Mouse (Mus musculus) gastrocnemius, postnatal 25 days (tissue): Measurements from ENCODE around the gene Ndel1. TPM values are rescaled to one million over a fixed set of nuclear protein-coding genes. Genes with fewer than 3 reads are reported as not detected.

Experiments used
- DNase-seq: peaks from one replicate; pipeline ENCODE4 v3.0.0; 2022
- total RNA-seq, 2 experiments: library from RNA; stranded (reverse); gene quantifications; 1 replicate in 1 of 2; 2 replicates in 1 of 2; pipeline ENCODE4 v1.2.3; 2021

Ndel1 gene
- total RNA-seq, 2 experiments from 2014 or later, result 69.4 to 71.0 TPM

DNA sequence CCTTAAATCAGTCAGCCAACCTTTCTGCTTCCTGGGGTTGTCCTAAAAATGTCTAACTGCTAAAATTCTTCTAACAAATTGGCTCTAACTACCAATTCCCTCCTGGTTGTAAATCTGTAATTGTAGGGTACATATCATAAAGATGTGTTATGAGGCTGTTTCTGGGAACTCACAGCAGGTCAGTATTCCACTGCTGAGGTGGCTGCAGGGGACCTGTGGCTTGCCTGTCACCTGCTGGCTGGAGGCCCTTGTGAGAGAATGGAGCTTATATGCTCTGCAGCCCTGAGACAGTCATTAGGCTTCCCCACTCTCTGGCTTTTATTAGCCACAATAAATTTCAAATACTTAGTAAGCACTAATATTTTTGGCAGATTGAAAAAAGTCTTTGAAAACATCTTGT is 92.8 kb downstream of the Ndel1 start:
- DNase-seq, result no peak

DNA sequence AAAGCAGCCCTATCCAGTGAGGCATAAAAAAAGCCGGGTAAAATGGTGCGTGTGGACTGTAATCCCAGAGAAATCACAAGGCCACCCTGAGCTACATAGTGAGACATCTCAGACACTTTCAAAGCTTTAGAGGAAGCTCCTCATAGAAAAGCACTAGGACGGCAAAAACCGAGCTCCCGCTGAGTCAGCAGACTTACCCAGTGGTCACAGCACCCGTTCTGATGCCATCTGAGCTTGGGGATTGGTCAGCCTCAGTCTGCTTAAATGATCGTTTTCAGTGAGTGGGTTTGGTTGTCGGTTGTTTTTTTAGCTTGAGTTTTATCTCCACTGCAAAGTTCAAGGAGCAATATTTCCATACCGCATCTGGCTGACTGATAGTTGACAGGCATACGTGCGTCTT is 93.7 kb downstream of the Ndel1 start:
- no peak for DNase-seq

DNA sequence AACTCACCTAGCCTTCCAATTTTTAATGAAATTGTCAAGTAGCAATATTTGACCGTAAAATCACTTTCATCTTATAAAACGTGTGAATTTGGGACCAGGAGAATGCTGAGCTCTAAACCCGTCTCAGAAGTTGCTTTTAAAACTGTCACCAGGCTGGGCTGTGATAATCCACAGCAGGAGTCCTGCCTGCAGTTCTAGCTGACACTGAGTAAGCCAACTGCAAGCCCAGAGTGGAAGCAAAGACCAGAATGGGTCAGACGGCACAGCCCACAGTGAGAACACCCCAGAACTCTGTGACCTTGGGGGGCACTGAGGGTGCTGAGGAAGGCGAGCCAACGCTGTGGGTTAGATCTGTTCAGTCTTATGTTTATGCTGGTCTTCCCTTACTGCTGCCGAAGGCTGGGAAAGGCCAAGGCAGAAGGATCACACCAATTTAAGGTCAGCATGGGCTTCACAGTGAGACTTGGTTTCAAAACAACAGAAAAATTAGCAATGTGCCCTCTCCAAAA is 95.5 kb downstream of the Ndel1 start:
- no peak for DNase-seq

Other genes starting within 250 kb of the Ndel1 start
- gene Myh10, start 180.3 kb downstream of the Ndel1 start, total RNA-seq, result 10 to 100 TPM; 18.7 to 20.5 TPM
- not detected for gene Rnf222, start 16.7 kb upstream of the Ndel1 start, total RNA-seq
- gene Rpl26, start 29.7 kb upstream of the Ndel1 start, total RNA-seq, result 100 to 1,000 TPM; 573 to 637 TPM
- not detected for gene Odf4, start 55.2 kb upstream of the Ndel1 start, total RNA-seq
- 1 to 10 TPM; 8.4 to 9.6 TPM for gene Arhgef15, start 85.6 kb upstream of the Ndel1 start, total RNA-seq
- gene Slc25a35, start 96.3 kb upstream of the Ndel1 start, total RNA-seq, result 1 to 10 TPM; 3.8 to 4.6 TPM
- 10 to 100 TPM; 59.6 to 60.4 TPM for gene Rangrf, start 103.3 kb upstream of the Ndel1 start, total RNA-seq
- 1 to 10 TPM; 6.7 to 7.0 TPM for gene Pfas, start 136.6 kb upstream of the Ndel1 start, total RNA-seq
- 10 to 100 TPM in 1 of 2 experiments, 1 to 10 TPM in 1; 8.9 to 10.9 TPM for gene Ctc1, start 144.1 kb upstream of the Ndel1 start, total RNA-seq
- gene Aurkb, start 173.8 kb upstream of the Ndel1 start, total RNA-seq, result under 1 TPM; 0.54 to 0.88 TPM
- gene Borcs6, start 187.9 kb upstream of the Ndel1 start, total RNA-seq, result 10 to 100 TPM; 15.5 to 15.9 TPM
- 1 to 10 TPM; 3.9 to 4.1 TPM for gene Tmem107, start 198.9 kb upstream of the Ndel1 start, total RNA-seq
- gene Vamp2, start 216.6 kb upstream of the Ndel1 start, total RNA-seq, result 10 to 100 TPM; 34.9 to 35.2 TPM
- 10 to 100 TPM; 21.0 to 50.8 TPM for gene Per1, start 223.4 kb upstream of the Ndel1 start, total RNA-seq
- not detected for gene Hes7, start 248.5 kb upstream of the Ndel1 start, total RNA-seq